Mouse (Mus musculus): ENCODE data around the gene Slc10a7.
A peak's percentile ranks its signal among the peaks of the same experiment; 100 is the strongest.
"Not testable (repeated sequence)": the region's sequence is repeated elsewhere in the genome, so short reads cannot be mapped to it uniquely, and the experiment has no call there.

Slc10a7 gene

DNA sequence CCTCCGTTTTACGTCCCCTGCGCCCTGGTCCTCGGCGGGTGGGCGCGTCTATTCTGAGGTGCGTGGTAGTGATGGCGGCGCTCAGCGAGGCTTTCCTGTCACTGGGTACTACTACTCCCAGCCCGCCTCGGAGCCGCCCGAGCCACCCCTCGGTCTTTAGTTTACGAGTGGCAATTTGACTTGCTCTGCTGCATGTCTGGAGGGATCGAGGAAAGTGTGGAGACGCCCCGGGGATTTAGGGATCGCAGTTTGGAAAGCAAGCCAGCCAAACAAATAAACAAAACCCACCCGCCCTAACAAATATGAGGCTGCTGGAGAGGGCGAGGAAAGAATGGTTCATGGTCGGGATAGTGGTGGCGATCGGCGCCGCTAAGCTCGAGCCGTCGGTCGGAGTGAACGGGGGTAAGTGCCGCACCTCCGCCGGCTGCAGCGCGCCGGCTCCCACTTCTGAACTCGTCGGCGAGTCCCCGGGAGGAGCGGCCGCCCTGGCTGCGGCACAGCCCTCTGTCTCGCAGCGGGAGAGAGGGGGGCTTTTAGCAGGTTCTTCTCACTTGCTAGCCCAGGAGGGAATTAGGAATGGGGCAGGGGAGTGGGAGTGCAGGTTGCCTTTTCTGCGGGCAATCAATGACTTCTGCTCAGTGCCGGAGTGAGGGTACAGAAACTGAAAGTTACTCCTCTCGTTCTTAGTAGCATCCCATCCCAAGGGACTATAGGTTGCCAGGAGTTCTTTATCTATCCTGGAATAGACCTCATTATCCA is at the start of gene Slc10a7:
Gene Slc10a7 (plus strand): TSS at position 74 of the 759 bp plus-strand sequence.
- DNase-seq (ENCODE audit: inconsistent age in 2 of 2, low spot score in 1 of 2), result peak; percentile 87 to 94

GRCm38 (mm10) chr8:78463941-78464340 is 45.2 kb upstream of the Slc10a7 start:
- no peak for DNase-seq (ENCODE audit: inconsistent age in 2 of 2, low spot score in 1 of 2)

- no peak for DNase-seq (ENCODE audit: inconsistent age in 2 of 2, low spot score in 1 of 2)
Measured at GRCm38 (mm10) chr8:78467889-78468288, 41.3 kb upstream of the Slc10a7 start.

- no peak for DNase-seq (ENCODE audit: inconsistent age in 2 of 2, low spot score in 1 of 2)
Measured at GRCm38 (mm10) chr8:78477051-78477829, 31.9 kb upstream of the Slc10a7 start.

- no peak for DNase-seq (ENCODE audit: inconsistent age in 2 of 2, low spot score in 1 of 2)
Measured at GRCm38 (mm10) chr8:78489733-78490132, 19.4 kb upstream of the Slc10a7 start.

GRCm38 (mm10) chr8:78493031-78493430 is 16.1 kb upstream of the Slc10a7 start:
- DNase-seq (ENCODE audit: inconsistent age in 2 of 2, low spot score in 1 of 2), result no peak

DNA sequence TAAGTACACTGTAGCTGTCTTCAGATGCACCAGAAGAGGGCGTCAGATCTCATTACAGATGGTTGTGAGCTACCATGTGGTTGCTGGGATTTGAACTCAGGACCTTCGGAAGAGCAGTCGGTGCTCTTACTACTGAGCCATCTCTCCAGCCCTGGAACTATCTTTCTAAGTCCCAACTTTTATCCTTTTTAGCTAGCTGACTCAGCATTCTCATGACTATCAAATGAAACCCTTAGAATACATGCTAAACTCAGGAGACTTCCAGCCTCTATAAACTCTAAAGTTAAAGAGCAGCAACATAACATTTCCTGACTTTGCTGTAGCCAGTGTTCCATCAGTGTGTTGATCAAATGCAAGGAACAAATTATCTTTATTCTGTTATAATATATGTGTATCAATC is 12.9 kb upstream of the Slc10a7 start:
- DNase-seq (ENCODE audit: inconsistent age in 2 of 2, low spot score in 1 of 2), result not testable (repeated sequence)

GRCm38 (mm10) chr8:78502706-78503105 is 6.4 kb upstream of the Slc10a7 start:
- no peak for DNase-seq (ENCODE audit: inconsistent age in 2 of 2, low spot score in 1 of 2)

DNA sequence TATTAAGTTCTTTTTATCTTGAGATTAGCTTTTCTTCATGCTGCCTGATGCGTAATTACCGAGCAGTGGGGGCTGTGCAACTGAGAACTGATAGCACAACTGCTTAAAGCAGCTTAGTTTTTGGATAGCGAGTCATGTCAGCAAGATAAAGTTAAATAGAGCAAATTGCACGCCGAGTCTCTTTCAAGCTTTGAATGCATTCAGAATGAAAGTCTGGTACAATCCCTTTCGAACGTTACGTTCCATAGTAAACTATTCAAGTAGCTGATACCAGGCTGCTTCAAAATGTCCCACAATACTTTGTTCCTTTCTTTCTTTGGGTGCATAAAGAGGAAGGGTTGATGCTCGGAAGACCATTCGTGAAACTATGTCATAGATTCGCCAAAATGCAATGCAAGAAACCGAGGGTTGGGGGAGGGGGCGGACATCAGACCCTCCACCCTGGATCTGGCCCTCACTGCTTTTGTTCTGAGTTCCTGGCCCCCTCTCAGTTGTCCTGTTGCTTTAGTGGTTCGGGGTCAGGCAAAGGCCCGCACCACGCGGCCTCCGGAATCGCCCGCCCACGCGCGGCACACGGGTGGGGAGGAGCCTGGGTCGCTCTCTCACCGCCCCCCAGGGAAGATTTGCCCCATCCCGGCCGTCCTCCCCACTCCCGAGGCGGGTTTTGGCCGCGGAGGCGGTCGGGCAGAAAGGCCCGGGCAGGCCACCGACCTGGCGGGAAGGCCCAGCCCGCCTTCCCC is 997 bp upstream of the Slc10a7 start:
- DNase-seq (ENCODE audit: inconsistent age in 2 of 2, low spot score in 1 of 2), result peak in 1 of 2 experiments; percentile 71

DNA sequence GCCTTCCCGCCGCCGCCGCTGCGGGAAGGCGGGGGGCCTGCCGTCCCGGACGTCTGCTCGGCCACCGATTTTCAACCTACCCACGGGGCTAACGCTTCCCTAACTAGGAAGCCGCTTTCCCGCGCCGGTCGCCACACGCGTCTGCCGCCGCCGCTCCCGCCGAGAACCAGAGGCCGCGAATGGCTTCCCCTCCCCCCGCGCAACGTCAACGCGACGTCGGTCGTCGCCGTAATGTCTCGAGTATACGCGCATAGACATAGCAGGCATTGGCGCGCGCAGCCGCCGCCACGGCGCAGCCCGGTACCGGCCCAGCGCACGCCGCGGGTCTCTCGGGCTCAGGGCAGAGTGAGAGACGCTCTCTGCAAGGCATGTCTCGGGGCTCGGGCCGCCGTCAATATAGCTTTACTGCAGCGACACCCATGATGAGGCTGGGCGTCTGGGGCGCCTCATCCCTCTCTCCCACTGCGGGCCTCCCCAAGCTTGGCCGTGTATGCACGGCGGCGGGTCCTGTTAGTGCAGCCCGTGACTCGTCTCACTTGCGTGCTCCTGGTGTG is 350 bp upstream of the Slc10a7 start, which contains the start of gene Rbmxl1:
Gene Rbmxl1 (minus strand): TSS at position 180 of the 554 bp plus-strand sequence.
- DNase-seq (ENCODE audit: inconsistent age in 2 of 2, low spot score in 1 of 2), result peak; percentile 89 to 96

DNA sequence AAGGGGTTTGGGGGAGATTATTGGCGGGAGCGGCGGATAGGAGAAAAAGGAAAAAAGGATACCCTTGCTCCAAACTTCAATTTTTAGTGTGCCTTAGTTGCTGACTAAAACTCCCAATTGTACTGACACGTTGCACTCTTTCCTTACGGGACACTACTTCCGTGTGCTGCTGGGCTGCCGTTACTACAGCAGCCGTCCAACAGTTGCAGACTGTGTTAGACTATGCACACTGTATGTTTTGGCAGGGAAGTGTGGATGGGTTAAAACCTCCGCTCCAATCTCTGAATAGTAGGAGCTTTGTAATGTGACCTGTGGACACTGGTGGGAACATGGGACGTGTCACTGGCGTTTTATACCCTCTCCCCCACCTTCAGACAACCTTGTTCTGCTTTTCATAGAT is 948 bp downstream of the Slc10a7 start:
- peak; percentile 13 to 54 for DNase-seq (ENCODE audit: inconsistent age in 2 of 2, low spot score in 1 of 2)

- no peak for DNase-seq (ENCODE audit: inconsistent age in 2 of 2, low spot score in 1 of 2)
Measured at GRCm38 (mm10) chr8:78510926-78511325, 1.8 kb downstream of the Slc10a7 start.

GRCm38 (mm10) chr8:78513106-78513505 is 4.0 kb downstream of the Slc10a7 start:
- DNase-seq (ENCODE audit: inconsistent age in 2 of 2, low spot score in 1 of 2), result no peak

- no peak for DNase-seq (ENCODE audit: inconsistent age in 2 of 2, low spot score in 1 of 2)
Measured at GRCm38 (mm10) chr8:78514706-78515105, 5.6 kb downstream of the Slc10a7 start.

- DNase-seq (ENCODE audit: inconsistent age in 2 of 2, low spot score in 1 of 2), result no peak
Measured at GRCm38 (mm10) chr8:78515132-78515531, 6.0 kb downstream of the Slc10a7 start.

DNA sequence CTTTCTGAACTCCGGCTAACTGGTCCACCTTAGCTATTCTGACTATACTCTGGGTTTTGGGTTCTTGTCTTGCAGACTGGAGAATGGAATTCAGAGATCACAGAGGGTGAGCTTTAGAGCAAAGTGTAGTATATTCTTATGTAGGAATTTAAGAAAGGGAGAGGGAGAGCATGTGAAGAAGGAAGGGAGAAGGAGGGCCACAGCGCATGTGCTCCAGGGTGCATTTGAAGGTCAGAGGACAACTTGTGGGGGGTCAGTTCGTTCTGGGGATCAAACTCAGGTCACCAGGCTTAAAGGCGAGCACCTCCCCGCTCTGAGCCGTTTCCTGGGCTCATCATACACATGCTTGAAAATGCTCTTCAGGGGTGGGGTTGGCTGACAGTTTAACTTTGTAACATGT is 24.8 kb downstream of the Slc10a7 start:
- no peak for DNase-seq (ENCODE audit: inconsistent age in 2 of 2, low spot score in 1 of 2)

DNA sequence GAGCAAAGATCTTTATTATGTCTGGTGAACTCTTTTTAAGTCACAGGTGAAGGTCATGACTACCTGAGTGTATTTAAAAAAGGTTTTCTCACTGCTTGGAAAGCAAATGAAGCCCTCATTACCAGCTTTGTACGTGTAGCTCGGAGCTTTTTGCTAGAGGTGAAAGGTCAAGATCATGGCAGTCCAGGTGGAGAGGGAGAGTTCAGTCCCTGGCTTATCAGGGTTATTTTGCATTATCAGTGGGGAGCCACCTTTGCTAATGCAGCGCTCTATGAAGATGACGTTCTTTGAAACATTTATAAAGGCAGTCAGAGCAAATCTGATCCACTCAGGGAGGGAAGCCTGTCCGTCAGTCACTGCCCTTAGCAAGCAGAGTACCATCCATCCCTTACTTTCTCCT is 27.6 kb downstream of the Slc10a7 start:
- DNase-seq (ENCODE audit: inconsistent age in 2 of 2, low spot score in 1 of 2), result no peak

DNA sequence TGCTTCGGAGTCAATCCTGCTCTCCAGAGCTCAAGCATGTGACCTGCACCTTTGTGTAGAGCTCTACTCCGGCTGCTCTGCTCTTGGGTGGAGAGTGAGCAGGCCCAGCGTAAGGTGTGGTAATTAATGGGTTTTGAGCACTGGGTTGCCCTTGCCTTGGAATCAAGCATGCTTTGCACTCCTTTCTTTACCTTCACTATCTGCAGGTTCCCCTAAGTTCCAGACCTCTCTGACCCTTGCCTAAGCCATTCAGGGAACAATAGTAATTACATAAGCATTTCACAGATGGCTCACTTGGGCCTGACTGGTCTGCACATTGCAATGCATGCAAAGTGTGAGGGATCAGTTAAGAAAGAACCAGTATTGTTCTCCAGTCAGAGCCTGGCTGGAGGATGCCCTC is 28.6 kb downstream of the Slc10a7 start:
- no peak for DNase-seq (ENCODE audit: inconsistent age in 2 of 2, low spot score in 1 of 2)

GRCm38 (mm10) chr8:78542670-78543069 is 33.5 kb downstream of the Slc10a7 start:
- DNase-seq (ENCODE audit: inconsistent age in 2 of 2, low spot score in 1 of 2), result not testable (repeated sequence)

GRCm38 (mm10) chr8:78543621-78544020 is 34.5 kb downstream of the Slc10a7 start:
- DNase-seq (ENCODE audit: inconsistent age in 2 of 2, low spot score in 1 of 2), result no peak

- no peak for DNase-seq (ENCODE audit: inconsistent age in 2 of 2, low spot score in 1 of 2)
Measured at GRCm38 (mm10) chr8:78544545-78544944, 35.4 kb downstream of the Slc10a7 start.

Measured in adrenal gland, adult (tissue).